Mouse (Mus musculus): ENCODE measurements around the gene Mtrex. TPM values are rescaled to one million over a fixed set of nuclear protein-coding genes. Genes with fewer than 3 reads are reported as not detected.

The Mtrex gene
- polyA plus RNA-seq, 1 experiment from 2014 or later, result 70.5 TPM

Other genes with a start within 250 kb of the Mtrex start
- gene Plpp1, start 126.6 kb downstream of the Mtrex start, polyA plus RNA-seq (2016; fragmentation: Nextera tagmentation; extraction: Ambion mirVana), result 22.6 and 25.5 TPM in 2 replicates
- gene Dhx29, start 56 bp upstream of the Mtrex start, polyA plus RNA-seq (2016; fragmentation: Nextera tagmentation; extraction: Ambion mirVana), result 26.3 and 32.8 TPM in 2 replicates
- gene Ccno, start 60.4 kb upstream of the Mtrex start, polyA plus RNA-seq (2016; fragmentation: Nextera tagmentation; extraction: Ambion mirVana), result 4.3 and 4.9 TPM in 2 replicates
- 2.9 and 3.6 TPM in 2 replicates for gene Mcidas, start 66.4 kb upstream of the Mtrex start, polyA plus RNA-seq (2016; fragmentation: Nextera tagmentation; extraction: Ambion mirVana)
- gene Cdc20b, start 107.7 kb upstream of the Mtrex start, polyA plus RNA-seq (2016; fragmentation: Nextera tagmentation; extraction: Ambion mirVana), result 1.7 and 1.9 TPM in 2 replicates
- 88.0 and 94.2 TPM in 2 replicates for gene Gpx8, start 119.0 kb upstream of the Mtrex start, polyA plus RNA-seq (2016; fragmentation: Nextera tagmentation; extraction: Ambion mirVana)
- gene Gzma, start 173.6 kb upstream of the Mtrex start, polyA plus RNA-seq (2016; fragmentation: Nextera tagmentation; extraction: Ambion mirVana), result not detected in 2 replicates

Data from hindbrain, embryonic 10.5 days (tissue).